Mouse (Mus musculus): ENCODE data around the gene Farp1. TPM values are rescaled to one million over a fixed set of nuclear protein-coding genes. Genes with fewer than 3 reads are reported as not detected.
"Not testable (repeated sequence)": the region's sequence is repeated elsewhere in the genome, so short reads cannot be mapped to it uniquely, and the experiment has no call there.

The Farp1 gene
- polyA plus RNA-seq, 1 experiment = 28.8 TPM

DNA sequence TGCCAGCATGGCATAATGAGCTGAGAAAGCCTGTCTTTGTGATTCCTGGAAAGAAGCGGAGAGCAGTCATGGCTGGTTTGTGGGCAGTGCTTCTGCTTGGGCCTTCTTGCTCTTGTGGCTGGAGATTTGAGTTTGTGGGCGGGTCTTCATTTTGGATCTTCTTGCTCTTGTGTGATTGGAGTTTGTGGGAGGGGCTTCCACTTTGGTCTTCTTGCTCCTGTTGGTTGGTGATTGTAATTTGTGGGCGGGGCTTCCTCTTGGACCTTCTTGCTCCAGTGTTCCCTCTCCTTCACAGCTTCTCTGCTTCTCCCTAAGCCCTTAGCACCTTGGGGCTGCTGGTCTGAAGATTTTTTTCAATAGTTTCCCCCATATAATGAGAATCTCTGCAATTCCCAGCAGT, 90.7 kb downstream of the Farp1 start:
- Histone ChIP-seq H3K4me3 (ENCODE audit: insufficient read depth, low read depth, low read length) (no peak overlapping the region), H3K4me1 (ENCODE audit: control insufficient read depth, insufficient read depth, low read length) (peaks cover 11% of the 10 kb centered on the region), H3K36me3 (ENCODE audit: control insufficient read depth, insufficient read depth, low read length) (no peaks in the 10 kb centered on the region), H3K27ac (ENCODE audit: insufficient read depth, low read depth, low read length) (no peak overlapping the region), H3K27me3 (replicated peaks; ENCODE audit: control insufficient read depth, insufficient read depth, low read length) (no peaks in the 10 kb centered on the region)
- 93% methylated on average over 3 of the region's 3 CpGs for WGBS
- no peak for TF ChIP-seq CTCF (conservative IDR thresholded peaks at IDR 0.05; ENCODE audit: insufficient read depth, insufficient read length, low read depth, low read length)
- TF ChIP-seq POLR2A (IDR thresholded peaks at IDR 0.05; ENCODE audit: low read depth, low read length) = no peak
- no peak for DNase-seq

DNA sequence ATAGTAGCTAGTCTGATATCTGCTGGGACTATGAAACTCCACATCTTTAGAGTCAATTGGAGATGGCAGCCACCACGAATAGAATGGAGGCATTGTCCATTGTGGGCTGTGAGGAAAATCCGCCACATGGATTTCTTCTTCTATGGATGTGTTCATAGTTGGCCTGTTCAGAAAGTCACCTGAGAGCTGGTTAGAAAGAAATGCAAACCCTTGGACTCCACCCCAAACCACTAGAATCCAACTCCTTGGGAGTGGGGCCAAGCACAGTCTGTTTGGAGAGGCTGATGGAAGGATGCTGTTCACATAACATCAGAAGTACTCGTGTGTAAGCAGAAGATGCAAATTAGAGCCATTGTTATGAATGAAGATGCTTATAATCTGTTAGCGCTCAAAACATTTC, 91.3 kb downstream of the Farp1 start:
- TF ChIP-seq POLR2A (IDR thresholded peaks at IDR 0.05; ENCODE audit: low read depth, low read length) (no peak), CTCF (conservative IDR thresholded peaks at IDR 0.05; ENCODE audit: insufficient read depth, insufficient read length, low read depth, low read length) (no peak)
- Histone ChIP-seq H3K27ac (ENCODE audit: insufficient read depth, low read depth, low read length) (no peak overlapping the region), H3K27me3 (replicated peaks; ENCODE audit: control insufficient read depth, insufficient read depth, low read length) (no peaks in the 10 kb centered on the region), H3K4me3 (ENCODE audit: insufficient read depth, low read depth, low read length) (no peak overlapping the region), H3K36me3 (ENCODE audit: control insufficient read depth, insufficient read depth, low read length) (no peaks in the 10 kb centered on the region), H3K4me1 (ENCODE audit: control insufficient read depth, insufficient read depth, low read length) (peaks cover 16% of the 10 kb centered on the region)
- no peak for DNase-seq
- 92% methylated on average over 4 of the region's 4 CpGs for WGBS

DNA sequence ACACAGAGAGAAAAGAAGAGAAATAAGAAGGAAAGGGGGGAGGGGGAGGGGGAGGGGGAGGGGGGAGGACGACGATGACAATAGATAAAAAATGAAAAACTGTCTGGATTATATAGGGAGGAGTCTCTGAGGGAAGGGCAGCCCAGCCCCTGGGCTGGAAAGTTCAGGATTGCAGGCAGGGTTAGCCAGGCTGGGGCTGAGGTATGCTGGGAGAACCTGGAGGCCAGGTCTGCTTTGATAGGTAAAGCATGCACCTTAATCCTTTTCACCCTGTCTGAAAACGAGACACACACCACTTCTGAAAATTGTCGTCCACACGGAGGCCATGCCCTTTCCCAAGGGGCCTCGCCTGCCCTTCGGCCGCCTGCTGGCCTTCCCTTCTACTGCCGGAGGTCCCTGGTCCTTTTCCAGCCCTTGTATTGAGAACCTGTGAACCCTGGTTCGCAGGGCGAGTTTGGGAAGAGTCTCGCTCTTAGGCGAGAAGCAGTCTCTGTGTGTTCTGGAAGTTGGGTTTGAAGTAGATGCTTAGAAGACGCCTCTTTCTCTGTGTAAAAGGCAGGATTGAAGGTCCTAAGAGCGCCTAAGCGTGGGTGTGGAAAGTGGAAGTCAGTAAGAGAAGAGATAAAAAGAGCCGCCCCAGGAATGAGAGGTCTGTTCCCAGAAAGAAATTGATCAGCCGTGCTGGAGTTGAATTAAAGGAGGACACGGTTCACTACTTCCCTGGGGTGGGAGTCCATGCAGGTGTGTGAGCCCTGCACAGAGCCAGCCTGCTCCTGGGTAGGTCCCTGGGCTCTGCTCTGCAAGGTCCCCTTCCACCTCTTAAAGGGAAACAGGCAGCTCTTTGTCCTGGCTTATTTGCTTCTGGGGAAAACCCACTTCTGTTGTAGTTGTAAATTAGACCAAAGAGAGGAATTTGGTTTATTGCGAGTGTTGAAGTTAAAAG, 94.1 kb downstream of the Farp1 start:
- DNase-seq = peak; percentile 58
- WGBS = 29% methylated on average over 20 of the region's 20 CpGs
- Histone ChIP-seq H3K27me3 (replicated peaks; ENCODE audit: control insufficient read depth, insufficient read depth, low read length) (no peaks in the 10 kb centered on the region), H3K36me3 (ENCODE audit: control insufficient read depth, insufficient read depth, low read length) (no peaks in the 10 kb centered on the region), H3K27ac (ENCODE audit: insufficient read depth, low read depth, low read length) (peak overlapping the region; percentile 61; the same call in 1 of the 2 replicates), H3K4me3 (ENCODE audit: insufficient read depth, low read depth, low read length) (no peak overlapping the region), H3K4me1 (ENCODE audit: control insufficient read depth, insufficient read depth, low read length) (peaks cover 17% of the 10 kb centered on the region)
- no peak for TF ChIP-seq POLR2A (IDR thresholded peaks at IDR 0.05; ENCODE audit: low read depth, low read length)
- TF ChIP-seq CTCF (conservative IDR thresholded peaks at IDR 0.05; ENCODE audit: insufficient read depth, insufficient read length, low read depth, low read length) = peak; percentile 50

DNA sequence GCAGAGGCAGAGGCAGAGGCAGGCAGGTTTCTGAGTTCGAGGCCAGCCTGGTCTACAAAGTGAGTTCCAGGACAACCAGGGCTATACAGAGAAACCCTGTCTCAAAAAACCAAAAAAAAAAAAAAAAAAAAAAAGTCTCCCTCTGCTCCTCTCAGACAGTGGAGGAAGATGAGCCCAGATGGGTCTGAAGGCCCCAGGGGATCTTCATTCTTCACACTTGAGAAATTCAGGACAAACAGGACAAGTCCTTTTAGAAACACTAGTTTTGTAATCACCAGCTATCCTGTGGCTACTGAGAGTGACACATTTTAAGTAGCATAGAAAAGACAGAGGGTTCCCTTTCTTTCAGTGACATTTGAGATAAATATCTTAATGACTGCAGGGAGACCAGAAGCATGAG, 95.4 kb downstream of the Farp1 start:
- not testable (repeated sequence) for H3K27ac ChIP-seq (ENCODE audit: insufficient read depth, low read depth, low read length); H3K27me3 ChIP-seq (replicated peaks; ENCODE audit: control insufficient read depth, insufficient read depth, low read length); H3K36me3 ChIP-seq (ENCODE audit: control insufficient read depth, insufficient read depth, low read length); H3K4me3 ChIP-seq (ENCODE audit: insufficient read depth, low read depth, low read length); DNase-seq
- WGBS = no CpG with 5 or more reads among the region's 1 CpGs
- H3K4me1 ChIP-seq (ENCODE audit: control insufficient read depth, insufficient read depth, low read length) = peaks cover 17% of the 10 kb centered on the region

- DNase-seq = no peak
- no peak overlapping the region for H3K4me3 ChIP-seq (ENCODE audit: insufficient read depth, low read depth, low read length)
- H3K4me1 ChIP-seq (ENCODE audit: control insufficient read depth, insufficient read depth, low read length) = peaks cover 23% of the 10 kb centered on the region
- 77% methylated on average over 3 of the region's 3 CpGs for WGBS
- no peak for TF ChIP-seq POLR2A (IDR thresholded peaks at IDR 0.05; ENCODE audit: low read depth, low read length)
- no peak for TF ChIP-seq CTCF (conservative IDR thresholded peaks at IDR 0.05; ENCODE audit: insufficient read depth, insufficient read length, low read depth, low read length)
- no peak overlapping the region for H3K27ac ChIP-seq (ENCODE audit: insufficient read depth, low read depth, low read length)
- H3K36me3 ChIP-seq (ENCODE audit: control insufficient read depth, insufficient read depth, low read length) = no peaks in the 10 kb centered on the region
- H3K27me3 ChIP-seq (replicated peaks; ENCODE audit: control insufficient read depth, insufficient read depth, low read length) = no peaks in the 10 kb centered on the region
Observed at GRCm38 (mm10) chr14:121134414-121134813, 99.4 kb downstream of the Farp1 start.

GRCm38 (mm10) chr14:121143831-121144455, 108.9 kb downstream of the Farp1 start:
- Histone ChIP-seq H3K36me3 (ENCODE audit: control insufficient read depth, insufficient read depth, low read length) (no peaks in the 10 kb centered on the region), H3K4me3 (ENCODE audit: insufficient read depth, low read depth, low read length) (no peak overlapping the region), H3K27ac (ENCODE audit: insufficient read depth, low read depth, low read length) (peak overlapping the region; percentile 91), H3K27me3 (replicated peaks; ENCODE audit: control insufficient read depth, insufficient read depth, low read length) (no peaks in the 10 kb centered on the region), H3K4me1 (ENCODE audit: control insufficient read depth, insufficient read depth, low read length) (peaks cover 45% of the 10 kb centered on the region)
- TF ChIP-seq CTCF (conservative IDR thresholded peaks at IDR 0.05; ENCODE audit: insufficient read depth, insufficient read length, low read depth, low read length) (no peak), POLR2A (IDR thresholded peaks at IDR 0.05; ENCODE audit: low read depth, low read length) (no peak)
- peak; percentile 76 for DNase-seq
- 53% methylated on average over 7 of the region's 7 CpGs for WGBS

DNA sequence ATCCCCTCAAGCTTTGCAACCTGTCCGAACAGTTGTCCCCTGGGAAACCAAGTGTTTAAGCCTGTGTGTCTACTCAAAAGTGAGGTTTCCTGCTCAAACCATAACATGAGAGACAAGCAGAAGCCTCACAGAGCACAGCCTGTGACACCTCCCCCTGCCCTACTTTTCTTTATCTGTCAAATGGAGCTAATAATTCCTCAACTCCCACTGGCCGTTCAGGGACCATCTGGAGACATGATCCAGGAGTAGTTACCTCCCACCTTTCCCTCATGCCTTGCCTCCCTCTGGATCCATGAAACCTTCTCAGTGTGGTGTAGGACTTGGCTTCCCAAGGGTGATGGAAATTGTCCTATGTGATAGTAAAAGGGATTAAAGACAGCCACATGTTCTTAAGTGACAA, 109.5 kb downstream of the Farp1 start:
- whole genome bisulfite sequencing = 43% methylated on average over 2 of the region's 2 CpGs

More for the DNA sequence above, 109.5 kb downstream of the Farp1 start:
- DNase-seq = no peak
- H3K4me3 ChIP-seq (ENCODE audit: insufficient read depth, low read depth, low read length) = no peak overlapping the region
- TF ChIP-seq POLR2A (IDR thresholded peaks at IDR 0.05; ENCODE audit: low read depth, low read length) (no peak), CTCF (conservative IDR thresholded peaks at IDR 0.05; ENCODE audit: insufficient read depth, insufficient read length, low read depth, low read length) (no peak)
- peak overlapping the region; percentile 91 for H3K27ac ChIP-seq (ENCODE audit: insufficient read depth, low read depth, low read length)
- H3K36me3 ChIP-seq (ENCODE audit: control insufficient read depth, insufficient read depth, low read length) = no peaks in the 10 kb centered on the region
- no peaks in the 10 kb centered on the region for H3K27me3 ChIP-seq (replicated peaks; ENCODE audit: control insufficient read depth, insufficient read depth, low read length)
- H3K4me1 ChIP-seq (ENCODE audit: control insufficient read depth, insufficient read depth, low read length) = peaks cover 46% of the 10 kb centered on the region
